Mouse (Mus musculus) thymus, postnatal 14 days (tissue): ENCODE measurements around the gene Hip1.

Source experiments
- DNase-seq: peaks from one replicate; pipeline ENCODE4 v3.0.0; 2021

The Hip1 gene

GRCm38 (mm10) chr5:135529964-135530363 is 15.0 kb downstream of the Hip1 start:
- DNase-seq: no peak

- DNase-seq: no peak
These were observed 15.6 kb downstream of the Hip1 start for GRCm38 (mm10) chr5:135529310-135529709.

DNA sequence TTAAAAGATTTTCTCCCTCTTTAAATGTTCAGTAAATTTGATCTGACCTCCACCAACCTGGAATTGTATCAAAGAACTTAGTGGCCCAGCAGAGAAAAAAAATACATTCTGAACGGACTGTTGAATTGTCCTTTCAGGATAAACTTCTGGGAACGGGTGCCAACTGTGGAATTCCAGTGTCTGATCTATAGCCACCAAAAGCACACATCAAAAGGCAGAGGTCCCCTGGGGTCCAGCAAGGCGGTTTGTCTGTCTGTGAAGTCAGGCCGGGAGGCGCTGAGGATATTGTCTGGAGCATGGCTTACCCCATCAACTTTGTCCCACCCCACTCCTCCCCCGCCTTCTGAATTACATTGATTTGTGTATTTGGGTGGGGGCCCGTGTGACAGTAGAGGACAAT is 16.9 kb downstream of the Hip1 start:
- DNase-seq: no peak

DNA sequence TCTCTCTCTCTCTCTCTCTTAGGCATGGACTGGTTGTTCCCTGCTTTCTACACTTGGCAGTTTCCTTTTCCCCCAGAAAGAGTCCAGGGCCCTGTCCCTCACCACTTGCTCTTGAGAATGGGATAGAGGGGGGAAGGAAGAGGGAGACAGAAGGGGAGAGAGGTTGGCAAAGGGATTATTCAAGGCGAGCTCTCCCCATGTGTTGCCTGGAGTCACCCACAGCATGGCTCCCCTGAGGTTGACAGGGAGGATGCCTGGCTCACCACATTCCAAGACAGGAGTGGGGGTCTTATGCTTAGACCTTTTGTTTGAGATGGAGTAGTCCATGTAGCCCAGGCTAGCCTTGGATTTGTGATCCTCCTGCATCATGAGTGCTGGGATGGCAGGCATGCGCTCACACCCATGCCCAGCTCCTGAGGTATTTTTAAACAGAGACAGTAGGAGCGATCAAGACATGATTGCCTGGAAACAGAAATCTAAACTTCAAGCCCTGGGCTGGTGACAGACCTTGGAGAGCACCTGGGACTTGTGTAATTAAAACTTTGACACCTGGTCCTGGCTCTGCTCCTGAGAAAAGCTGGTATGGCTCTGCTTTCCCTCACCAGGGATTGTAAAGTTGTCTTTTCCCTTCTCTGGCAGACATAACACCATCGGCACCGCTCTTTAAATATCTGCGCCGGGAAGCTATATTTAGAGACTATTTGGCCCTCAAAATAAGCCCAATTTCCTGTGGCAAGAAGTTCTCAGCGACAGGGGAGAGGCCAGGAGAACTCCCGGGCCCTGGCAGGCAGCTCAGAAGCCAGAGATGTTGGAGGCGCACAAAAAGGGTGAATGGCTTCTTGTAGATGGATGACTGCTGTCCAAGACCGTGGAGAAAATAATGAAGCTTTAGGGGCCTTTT is 20.0 kb downstream of the Hip1 start:
- DNase-seq: no peak

DNA sequence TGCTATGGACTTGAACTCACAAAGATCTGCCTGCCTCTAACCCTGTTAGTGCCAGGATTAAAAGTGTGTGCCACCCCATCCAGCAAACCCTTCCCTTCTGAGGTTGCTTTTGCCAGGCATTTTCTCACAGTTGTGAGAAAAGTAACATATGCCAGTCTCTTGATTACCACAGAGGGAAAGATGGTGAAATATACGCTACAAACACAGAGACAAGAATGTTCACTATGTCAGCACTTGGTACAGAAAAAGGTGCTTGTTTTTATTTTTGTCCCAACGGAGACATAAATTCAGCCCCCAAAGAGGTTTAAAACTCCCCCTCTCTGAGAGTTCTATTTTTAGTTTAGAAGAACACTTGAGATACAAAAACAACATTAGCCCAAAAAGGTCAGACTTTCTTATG is 20.8 kb downstream of the Hip1 start:
- DNase-seq: no peak

DNA sequence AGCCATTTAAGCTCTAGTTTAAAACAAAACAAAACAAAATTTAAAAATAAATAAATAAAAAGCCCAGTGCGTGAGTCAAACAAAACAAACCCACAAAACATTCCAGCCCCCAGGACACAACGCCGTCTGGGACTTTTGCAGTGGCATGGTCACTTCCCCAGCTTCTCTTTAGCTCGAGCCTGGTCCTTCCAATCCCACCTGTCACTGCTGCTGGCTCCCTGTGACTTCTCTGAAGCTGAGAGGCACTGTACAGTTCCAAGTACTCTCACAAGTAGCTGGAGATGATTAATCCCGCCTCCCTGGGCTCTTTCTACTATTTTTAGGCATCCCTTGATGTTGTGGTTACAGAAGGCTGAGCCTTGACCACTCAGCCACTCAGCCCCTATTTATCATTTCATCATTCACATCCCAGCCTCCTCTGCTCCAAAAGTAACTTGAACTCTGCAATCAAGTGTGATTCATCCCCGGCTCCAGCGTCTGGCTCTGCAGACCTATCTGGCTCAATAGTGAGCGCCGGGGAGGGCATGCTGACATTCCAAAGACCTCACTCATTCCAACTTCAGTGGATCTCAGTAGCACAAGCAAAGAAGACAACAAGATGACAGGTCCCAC is 22.7 kb downstream of the Hip1 start:
- DNase-seq: no peak

- DNase-seq: no peak
These were observed 27.5 kb downstream of the Hip1 start for GRCm38 (mm10) chr5:135517348-135517883.

DNA sequence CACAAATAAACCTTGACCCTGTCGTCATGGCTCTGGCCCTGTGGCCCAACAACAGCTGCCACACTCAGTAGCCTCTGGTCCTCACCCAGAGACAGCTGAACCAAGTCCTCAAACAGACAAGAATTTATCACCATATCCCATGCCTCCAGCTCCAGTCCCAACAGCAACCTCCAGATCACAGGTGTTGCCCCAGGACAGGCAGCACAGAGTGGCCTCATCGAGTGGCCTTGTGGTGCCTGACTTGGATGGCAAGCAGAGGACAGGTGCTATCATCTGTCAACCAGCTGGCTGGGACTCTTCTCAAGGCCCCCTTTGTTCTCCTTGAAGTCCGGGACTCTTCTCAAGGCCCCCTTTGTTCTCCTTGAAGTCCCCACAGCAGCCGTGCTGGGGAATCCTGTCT is 31.8 kb downstream of the Hip1 start:
- no peak for DNase-seq

- DNase-seq: no peak
These were observed 33.8 kb downstream of the Hip1 start for GRCm38 (mm10) chr5:135511105-135511504.

GRCm38 (mm10) chr5:135508284-135508683 is 36.6 kb downstream of the Hip1 start:
- DNase-seq: no peak

GRCm38 (mm10) chr5:135507561-135508273 is 37.2 kb downstream of the Hip1 start:
- DNase-seq: no peak

DNA sequence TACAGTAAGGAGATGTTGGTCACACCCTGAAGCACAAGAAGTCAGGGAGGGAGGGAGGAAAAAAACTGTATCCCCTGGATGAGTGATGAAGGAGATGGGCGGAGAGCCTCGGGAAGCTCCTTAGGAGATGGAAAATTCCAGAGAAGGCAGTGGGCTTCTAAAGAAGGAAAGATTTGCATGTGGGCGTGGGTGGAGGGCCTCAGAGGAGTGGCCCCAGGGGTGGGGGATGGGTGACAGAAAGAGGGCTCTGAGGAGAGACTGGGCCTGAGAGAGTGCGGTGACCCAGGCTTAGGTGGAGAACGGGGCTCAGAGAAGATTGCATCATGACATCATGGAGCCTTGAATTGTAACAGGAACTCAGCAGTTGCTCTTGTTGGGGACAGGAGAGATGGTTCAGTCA is 39.5 kb downstream of the Hip1 start:
- DNase-seq: no peak

DNA sequence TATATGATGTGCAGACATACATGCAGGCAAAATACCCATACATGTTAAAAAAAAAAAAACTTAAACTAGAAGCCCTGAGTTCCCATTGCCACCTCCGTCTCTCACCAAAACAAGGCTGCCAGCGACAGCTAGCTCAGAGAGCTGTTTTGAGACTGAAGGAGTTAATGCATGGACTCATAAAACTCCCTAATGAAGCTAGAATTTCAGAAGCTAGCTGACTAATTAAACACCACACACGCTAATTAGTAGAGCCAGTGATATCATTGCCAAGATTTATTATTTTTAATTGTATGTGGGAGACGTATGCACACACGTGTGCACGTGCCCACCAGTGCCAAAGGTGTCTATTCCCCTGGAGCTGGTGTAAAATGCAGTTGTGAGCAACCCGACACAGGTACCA is 42.0 kb downstream of the Hip1 start:
- no peak for DNase-seq

DNA sequence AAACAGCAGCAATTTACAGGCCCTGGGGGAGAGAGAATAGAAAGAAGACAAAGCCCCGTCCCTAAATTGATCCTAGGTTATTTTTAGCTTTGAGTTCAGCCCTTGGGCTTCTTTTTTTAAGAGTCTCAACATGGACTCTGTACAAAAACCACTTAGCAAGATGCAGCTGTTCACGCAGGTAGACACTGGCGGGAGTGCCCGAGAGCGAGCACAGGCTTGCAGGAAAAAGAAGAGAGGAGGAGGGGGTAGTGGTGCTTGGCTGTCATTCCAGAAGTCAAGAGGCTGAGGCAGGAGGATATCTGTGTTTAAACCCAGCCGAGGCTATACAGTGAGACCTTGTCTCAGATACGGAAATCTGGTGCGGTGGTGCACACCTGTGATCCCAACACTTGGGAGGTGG is 42.9 kb downstream of the Hip1 start:
- DNase-seq: no peak

GRCm38 (mm10) chr5:135498914-135499313 is 46.0 kb downstream of the Hip1 start:
- DNase-seq: no peak

DNA sequence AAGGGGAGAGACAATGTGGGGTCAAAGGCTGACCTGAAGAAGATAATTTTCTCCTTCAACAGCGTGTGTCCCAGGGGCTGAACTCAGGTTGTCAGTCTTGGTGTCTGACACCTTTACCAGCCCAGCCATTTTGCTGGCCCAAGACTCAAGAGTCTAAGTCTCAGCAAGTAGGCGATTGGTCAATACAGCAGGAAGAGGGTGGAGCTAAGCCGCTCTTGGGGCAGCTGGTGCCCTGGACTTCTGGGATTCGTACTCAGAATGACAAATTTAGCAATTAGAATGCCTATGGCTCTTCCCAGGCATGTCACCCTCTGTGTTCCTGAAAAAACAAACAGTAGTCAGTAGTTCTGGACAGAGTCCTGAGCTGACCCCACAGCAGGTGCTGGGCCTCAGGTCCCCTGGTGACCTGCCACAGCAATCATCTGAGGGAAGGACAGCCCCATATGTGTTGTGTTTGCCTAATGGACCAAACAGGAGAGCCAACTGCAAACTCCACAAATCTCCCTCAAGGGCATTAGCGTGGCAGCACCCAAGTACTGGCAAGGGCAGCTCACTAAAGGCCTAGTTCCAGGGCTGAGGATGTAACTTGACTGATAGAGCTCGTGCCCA is 47.5 kb downstream of the Hip1 start:
- no peak for DNase-seq

- no peak for DNase-seq
These were observed 48.4 kb downstream of the Hip1 start for GRCm38 (mm10) chr5:135496489-135496888.

- DNase-seq: no peak
These were observed 49.4 kb downstream of the Hip1 start for GRCm38 (mm10) chr5:135495471-135495870.

GRCm38 (mm10) chr5:135494183-135494910 is 50.6 kb downstream of the Hip1 start:
- no peak for DNase-seq

- no peak for DNase-seq
These were observed 51.8 kb downstream of the Hip1 start for GRCm38 (mm10) chr5:135493095-135493494.

DNA sequence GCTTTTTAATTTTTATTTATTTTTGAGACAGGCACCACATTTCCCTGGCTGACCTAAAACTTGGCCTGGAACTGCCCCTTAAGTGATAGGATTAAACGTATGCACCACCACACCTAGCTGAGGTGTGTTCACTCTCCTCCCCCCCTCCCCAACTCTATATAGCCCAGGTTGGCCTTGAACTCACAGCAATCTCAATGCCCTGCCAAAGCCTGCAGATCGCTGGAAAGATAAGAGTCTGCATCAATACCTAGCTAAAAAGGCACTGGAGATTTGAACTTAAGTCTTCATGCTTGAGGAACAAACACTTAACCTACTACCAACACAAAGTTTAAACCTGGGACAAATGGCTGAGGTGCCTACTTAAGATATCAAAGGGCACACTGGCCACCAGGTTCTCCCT is 52.8 kb downstream of the Hip1 start:
- no peak for DNase-seq

DNA sequence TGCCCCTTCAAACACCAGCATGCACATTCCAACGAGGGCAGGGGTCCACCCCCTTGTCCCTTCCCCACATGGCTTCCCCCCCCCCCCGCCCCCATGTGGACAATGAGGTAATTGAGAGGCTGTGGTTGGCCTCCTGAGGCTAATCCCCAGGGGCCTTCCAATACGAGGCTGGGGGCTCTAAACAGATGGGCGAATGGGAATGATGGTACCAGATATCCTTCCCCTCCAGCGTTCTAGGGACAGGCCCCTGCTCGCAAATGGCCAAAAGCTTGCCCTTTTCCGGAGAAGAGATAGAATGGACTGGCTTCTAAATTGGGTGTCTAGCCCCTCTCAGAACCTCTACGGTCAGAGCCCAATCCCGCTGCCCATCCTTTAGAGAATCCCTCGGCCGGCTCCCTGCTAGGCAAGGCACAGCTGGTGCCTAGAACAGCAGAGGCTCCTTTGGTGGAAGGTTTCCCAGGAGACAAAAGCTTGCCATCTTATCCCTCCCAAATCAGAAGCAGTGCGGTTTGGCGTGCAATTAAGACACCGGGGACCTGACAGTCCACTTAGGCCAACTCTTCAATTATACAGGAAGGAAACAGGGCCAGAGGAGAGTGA is 55.1 kb downstream of the Hip1 start:
- no peak for DNase-seq
